7 mouse cellular contexts compared by ENCODE assay signal in the genomic region with DNA sequence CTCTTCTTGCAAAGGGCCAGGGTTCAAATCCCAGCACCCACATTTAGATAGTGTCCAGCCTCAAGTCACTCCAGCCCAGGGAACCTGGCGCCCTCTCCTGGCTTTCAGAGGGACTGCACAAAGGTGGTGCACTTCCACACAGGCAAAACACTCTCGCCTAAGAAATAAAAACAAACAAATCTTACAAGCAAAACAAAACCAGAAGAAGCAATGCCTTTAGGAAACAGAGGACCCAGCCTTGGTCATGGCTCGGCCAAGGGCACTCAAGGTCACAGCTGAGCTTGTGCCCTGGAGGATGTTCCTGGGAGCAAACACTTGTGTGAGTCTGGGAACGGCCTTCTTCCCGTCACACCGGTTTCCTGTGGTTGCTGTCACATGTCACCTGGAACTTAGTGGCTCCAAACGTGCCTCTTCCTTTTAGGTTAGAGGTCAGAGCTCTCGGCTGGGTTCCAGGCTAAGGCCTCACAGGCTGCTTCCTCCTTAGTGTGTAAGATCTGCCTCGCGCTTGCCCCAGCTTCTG.
DNase-seq lines count a peak whose midpoint lies in the region; ATAC-seq and TF ChIP-seq lines count a peak whose summit lies in the region.

No protein-coding gene starts in this region.

- H3K27me3 ChIP-seq in E14TG2a.4 (ENCODE audit: insufficient read depth, low read length) = no peaks in the 10 kb centered on the region; the same call in 1 of the 2 replicates
- H3K27me3 ChIP-seq in lung, embryonic 15.5 days = no peaks in the 10 kb centered on the region

- peak; percentile 34; the same call in 1 of the 2 replicates for ATAC-seq in erythroblast, adult 5-6 weeks (replicated peaks; ENCODE audit: low FRiP score, poor library complexity, severe bottlenecking)
- no peak for ATAC-seq in lung, embryonic 15.5 days (ENCODE audit: borderline replicate concordance, extremely low read depth, low FRiP score, low TSS enrichment)
- no peak for ATAC-seq in activated CD4-positive, CD25-positive, alpha-beta regulatory T cell, adult 4 months

- peak; percentile 58 for DNase-seq in A20 (ENCODE audit: low read depth, low spot score)
- peak; percentile 90 for DNase-seq in kidney, adult 11 months
- peak; percentile 40 to 46 for DNase-seq in thymus, postnatal 36 days

- H3K4me1 ChIP-seq in E14TG2a.4 (replicated peaks; ENCODE audit: low read depth, low read length) = peaks cover 90% of the 10 kb centered on the region
- peaks cover 46% of the 10 kb centered on the region for H3K4me1 ChIP-seq in lung, embryonic 15.5 days

- H3K4me3 ChIP-seq in E14TG2a.4 (replicated peaks; ENCODE audit: low read length) = peak overlapping the region; percentile 39; the same call in 1 of the 2 replicates
- no peak overlapping the region for H3K4me3 ChIP-seq in lung, embryonic 15.5 days

- H3K9me3 ChIP-seq in E14TG2a.4 (ENCODE audit: low read length) = no peaks in the 10 kb centered on the region
- H3K9me3 ChIP-seq in lung, embryonic 15.5 days = no peaks in the 10 kb centered on the region

- no peak overlapping the region for H3K4me2 ChIP-seq in lung, embryonic 15.5 days

- 29% methylated on average over 10 of the region's 10 CpGs for WGBS in lung, embryonic 15.5 days

- peak overlapping the region; percentile 53; the same call in 1 of the 2 replicates for H3K27ac ChIP-seq in lung, embryonic 15.5 days

- peak; percentile 89 for TF ChIP-seq CTCF in E14TG2a.4 (conservative IDR thresholded peaks at IDR 0.05; ENCODE audit: low read length)

- no peak overlapping the region for H3K9ac ChIP-seq in lung, embryonic 15.5 days

- H3K36me3 ChIP-seq in E14TG2a.4 (ENCODE audit: insufficient read depth, low read length) = no peaks in the 10 kb centered on the region
- no peaks in the 10 kb centered on the region for H3K36me3 ChIP-seq in lung, embryonic 15.5 days
